In the genomic region with DNA sequence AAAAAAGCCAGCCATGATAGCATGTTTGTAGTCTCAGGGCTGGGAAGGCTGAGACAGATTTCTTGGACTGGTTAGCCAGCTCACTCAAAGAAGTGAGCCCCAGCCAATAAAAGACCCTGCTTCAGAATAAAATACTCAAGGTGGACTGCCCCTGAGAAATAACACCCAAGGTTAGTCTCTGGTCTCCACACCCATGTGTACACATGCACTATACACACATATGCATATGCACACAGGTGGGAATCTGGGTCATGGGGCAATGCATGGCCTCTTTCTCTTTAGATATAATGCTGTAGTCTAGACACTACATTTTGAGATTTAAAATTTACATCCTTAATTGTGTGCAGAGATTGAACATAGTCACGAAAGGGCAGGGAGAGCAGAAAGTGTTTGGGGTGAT, we compare ENCODE assay signal across 30 mouse cellular contexts.
A peak's percentile ranks its signal among the peaks of the same experiment; 100 is the strongest.
DNase-seq lines count a peak whose midpoint lies in the region; ATAC-seq and TF ChIP-seq lines count a peak whose summit lies in the region.
"Had no signal": no experiment of that assay in that cellular context is flagged by ENCODE, and none has a peak within 500 bp of the region (broad histone marks: within the 10 kb centered on the region; RNA-seq: fewer than 3 reads in every experiment).

No protein-coding gene starts in this region.

- H3K9me3 ChIP-seq in heart, embryonic 13.5 days: no peaks in the 10 kb centered on the region
- no peaks in the 10 kb centered on the region for H3K9me3 ChIP-seq in embryonic facial prominence, embryonic 14.5 days (ENCODE audit: control insufficient read depth, low read length)
- H3K9me3 ChIP-seq in limb, embryonic 11.5 days (ENCODE audit: control insufficient read depth, low read length): no peaks in the 10 kb centered on the region
- H3K9me3 ChIP-seq: embryonic facial prominence, embryonic 15.5 days; forebrain, embryonic 13.5 days; hindbrain, embryonic 12.5 days; intestine, embryonic 15.5 days; midbrain, embryonic 13.5 days; stomach, embryonic 15.5 days had no signal

- peaks cover 58% of the 10 kb centered on the region for H3K4me1 ChIP-seq in heart, embryonic 13.5 days
- peaks cover 28% of the 10 kb centered on the region for H3K4me1 ChIP-seq in embryonic facial prominence, embryonic 14.5 days (ENCODE audit: control insufficient read depth, insufficient read depth, low read length)
- peaks cover 6% of the 10 kb centered on the region; the same call in 1 of the 2 replicates for H3K4me1 ChIP-seq in limb, embryonic 11.5 days (ENCODE audit: control insufficient read depth, insufficient read depth, low read length)
- H3K4me1 ChIP-seq: hindbrain, embryonic 12.5 days; intestine, embryonic 15.5 days; midbrain, embryonic 13.5 days; stomach, embryonic 15.5 days had no signal

- no peak overlapping the region for H3K9ac ChIP-seq in heart, embryonic 13.5 days
- no peak overlapping the region for H3K9ac ChIP-seq in embryonic facial prominence, embryonic 14.5 days (ENCODE audit: low read depth, low read length)
- H3K9ac ChIP-seq in limb, embryonic 11.5 days (ENCODE audit: low read length): no peak overlapping the region
- H3K9ac ChIP-seq: embryonic facial prominence, embryonic 15.5 days; forebrain, embryonic 13.5 days; hindbrain, embryonic 12.5 days; intestine, embryonic 15.5 days; liver, embryonic 14.5 days; midbrain, embryonic 13.5 days; stomach, embryonic 15.5 days had no signal

- no peaks in the 10 kb centered on the region for H3K79me2 ChIP-seq in myocyte (ENCODE audit: control insufficient read depth, insufficient read depth)

- no peaks in the 10 kb centered on the region for H3K36me3 ChIP-seq in heart, embryonic 13.5 days
- no peaks in the 10 kb centered on the region for H3K36me3 ChIP-seq in embryonic facial prominence, embryonic 14.5 days (ENCODE audit: control insufficient read depth, insufficient read depth, low read length)
- no peaks in the 10 kb centered on the region for H3K36me3 ChIP-seq in limb, embryonic 11.5 days (ENCODE audit: control insufficient read depth, insufficient read depth, low read length)
- H3K36me3 ChIP-seq in myocyte (ENCODE audit: control insufficient read depth, insufficient read depth): no peaks in the 10 kb centered on the region
- H3K36me3 ChIP-seq: embryonic facial prominence, embryonic 15.5 days; hindbrain, embryonic 12.5 days; intestine, embryonic 15.5 days; midbrain, embryonic 13.5 days; stomach, embryonic 15.5 days had no signal

- no peak overlapping the region for H3K4me2 ChIP-seq in heart, embryonic 13.5 days
- 0 out of 2 replicates have a peak overlapping the region, but pooled peaks have one; percentile 42 for H3K4me2 ChIP-seq in embryonic facial prominence, embryonic 14.5 days (ENCODE audit: low read depth, low read length)
- no peak overlapping the region for H3K4me2 ChIP-seq in limb, embryonic 11.5 days (ENCODE audit: low read depth, severe bottlenecking)
- H3K4me2 ChIP-seq in myocyte (ENCODE audit: low read depth): peak overlapping the region; percentile 57
- H3K4me2 ChIP-seq: forebrain, embryonic 13.5 days; hindbrain, embryonic 12.5 days; intestine, embryonic 15.5 days; midbrain, embryonic 13.5 days; stomach, embryonic 15.5 days had no signal

- DNase-seq in heart, adult 8-10 months (ENCODE audit: low spot score): no peak
- DNase-seq in embryonic facial prominence, embryonic 14.5 days (ENCODE audit: low spot score): no peak
- no peak for DNase-seq in limb, embryonic 11.5 days (ENCODE audit: low spot score)
- no peak for DNase-seq in embryo, embryonic 11 days
- DNase-seq in cerebellum, postnatal 10 days: no peak
- DNase-seq: adrenal gland, postnatal 36 days; cerebellum, adult 18-20 months; cerebellum, postnatal 14 days; gastrocnemius, postnatal 14 days; heart, postnatal 36 days; layer of hippocampus, adult 9-11 months; liver; lung, adult 2 months; lung, postnatal 10 days; retina, postnatal 1 day; right cerebral cortex, postnatal 14 days; thymus, adult 18-20 months; thymus, postnatal 25 days had no signal

- no peak for ATAC-seq in heart, embryonic 13.5 days (ENCODE audit: extremely low read depth, insufficient number of reproducible peaks, low FRiP score, low TSS enrichment)
- ATAC-seq in embryonic facial prominence, embryonic 14.5 days (ENCODE audit: low read depth): no peak
- ATAC-seq in limb, embryonic 11.5 days (ENCODE audit: insufficient number of reproducible peaks, low FRiP score, low TSS enrichment, low read depth): no peak
- ATAC-seq: forebrain, embryonic 13.5 days; hindbrain, postnatal 0 days; intestine, embryonic 15.5 days; midbrain, embryonic 13.5 days had no signal

- no peak overlapping the region for H3ac ChIP-seq in myocyte (ENCODE audit: control insufficient read depth, insufficient read length)

- TF ChIP-seq POLR2A in myocyte (IDR thresholded peaks at IDR 0.05; ENCODE audit: insufficient read length, low read depth): no peak

- no peaks in the 10 kb centered on the region for H3K27me3 ChIP-seq in heart, embryonic 13.5 days (replicated peaks)
- H3K27me3 ChIP-seq in embryonic facial prominence, embryonic 14.5 days (replicated peaks; ENCODE audit: control insufficient read depth, insufficient read depth, low read length): no peaks in the 10 kb centered on the region; the same call in 1 of the 2 replicates
- H3K27me3 ChIP-seq in limb, embryonic 11.5 days (ENCODE audit: control insufficient read depth, insufficient read depth, low read length): no peaks in the 10 kb centered on the region
- no peaks in the 10 kb centered on the region for H3K27me3 ChIP-seq in myocyte (ENCODE audit: control insufficient read depth, insufficient read depth, insufficient read length)
- H3K27me3 ChIP-seq: forebrain, embryonic 13.5 days; hindbrain, embryonic 12.5 days; intestine, embryonic 15.5 days; midbrain, embryonic 13.5 days; stomach, embryonic 15.5 days had no signal

- no peak overlapping the region for H3K4me3 ChIP-seq in heart, embryonic 13.5 days
- H3K4me3 ChIP-seq in embryonic facial prominence, embryonic 14.5 days (ENCODE audit: low read depth, low read length): no peak overlapping the region
- H3K4me3 ChIP-seq in limb, embryonic 11.5 days (ENCODE audit: low read depth, low read length): no peak overlapping the region
- no peak overlapping the region for H3K4me3 ChIP-seq in myocyte
- H3K4me3 ChIP-seq: embryonic facial prominence, embryonic 15.5 days; forebrain, embryonic 13.5 days; hindbrain, embryonic 12.5 days; intestine, embryonic 15.5 days; midbrain, embryonic 13.5 days; stomach, embryonic 15.5 days had no signal

- H3K27ac ChIP-seq in heart, embryonic 13.5 days (replicated peaks): peak overlapping the region; percentile 91; the same call in 1 of the 2 replicates
- H3K27ac ChIP-seq in embryonic facial prominence, embryonic 14.5 days (replicated peaks; ENCODE audit: low read depth, low read length): no peak overlapping the region
- H3K27ac ChIP-seq in limb, embryonic 11.5 days (replicated peaks; ENCODE audit: low read depth, low read length): 0 out of 2 replicates have a peak overlapping the region, but pooled peaks have one; percentile 12
- H3K27ac ChIP-seq: forebrain, embryonic 13.5 days; hindbrain, embryonic 12.5 days; hindbrain, postnatal 0 days; intestine, embryonic 15.5 days; kidney, postnatal 0 days; liver, embryonic 14.5 days; macrophage; midbrain, embryonic 13.5 days; stomach, embryonic 15.5 days had no signal

- WGBS in heart, embryonic 13.5 days: 88% methylated on average over 1 of the region's 1 CpGs
- WGBS in embryonic facial prominence, embryonic 14.5 days: 58% methylated on average over 1 of the region's 1 CpGs
- 85% methylated on average over 1 of the region's 1 CpGs for WGBS in limb, embryonic 11.5 days

TF ChIP-seq in myocyte, 11 proteins besides CTCF, POLR2A, EP300 and RAD21:
- no peak for TF ChIP-seq MAX (IDR thresholded peaks at IDR 0.05; ENCODE audit: low read depth)
- no peak for TF ChIP-seq SRF (IDR thresholded peaks at IDR 0.05; ENCODE audit: control insufficient read depth, insufficient read length, low read depth)
- no peak for TF ChIP-seq E2F4 (IDR thresholded peaks at IDR 0.05; ENCODE audit: insufficient read depth)
- TF ChIP-seq POLR2AphosphoS2 (IDR thresholded peaks at IDR 0.05; ENCODE audit: insufficient read length, low read depth): no peak
- no peak for TF ChIP-seq MYOD1 (IDR thresholded peaks at IDR 0.05; ENCODE audit: control insufficient read depth in 1 of 3, insufficient read length in 2 of 3, low read depth in 2 of 3)
- no peak for TF ChIP-seq TCF12 (IDR thresholded peaks at IDR 0.05; ENCODE audit: insufficient read depth, poor library complexity, severe bottlenecking)
- no peak for TF ChIP-seq CEBPB (IDR thresholded peaks at IDR 0.05; ENCODE audit: insufficient read depth, poor library complexity, severe bottlenecking)
- TF ChIP-seq USF1 (IDR thresholded peaks at IDR 0.05; ENCODE audit: low read depth): no peak
- no peak for TF ChIP-seq MYOG (IDR thresholded peaks at IDR 0.05; ENCODE audit: control insufficient read depth in 1 of 3, insufficient read depth in 1 of 3, insufficient read length in 2 of 3, low read depth in 2 of 3)
- no peak for TF ChIP-seq TCF3 (IDR thresholded peaks at IDR 0.05; ENCODE audit: insufficient read length, low read depth)
- TF ChIP-seq REST (IDR thresholded peaks at IDR 0.05; ENCODE audit: insufficient read depth, insufficient read length): no peak

Comparison
In these comparisons a context has a peak if more than half of its experiments do, and no peak if none do; other contexts are left out.
1. H3K4me2 ChIP-seq: peak in embryonic facial prominence, embryonic 14.5 days (single experiment) and myocyte (single experiment); none in heart, embryonic 13.5 days (single experiment) and limb, embryonic 11.5 days (single experiment).